Mouse (Mus musculus): ENCODE results near the gene Gli1. TPM values are rescaled to one million over a fixed set of nuclear protein-coding genes. Genes with fewer than 3 reads are reported as not detected.

Gene Gli1
- polyA plus RNA-seq, 1 experiment from 2014 or later, result 16.1 TPM

- 83% methylated on average over 8 of the region's 8 CpGs for WGBS
- H3K9me3 ChIP-seq (replicated peaks), result no peaks in the 10 kb centered on the region
- no peak overlapping the region for H3K4me2 ChIP-seq (replicated peaks)
- H3K4me3 ChIP-seq (replicated peaks), result no peak overlapping the region
- peaks cover 100% of the 10 kb centered on the region for H3K36me3 ChIP-seq
- no peak overlapping the region for H3K27ac ChIP-seq (replicated peaks)
- peaks cover 19% of the 10 kb centered on the region for H3K4me1 ChIP-seq
- no peak for ATAC-seq (ENCODE audit: insufficient number of reproducible peaks, low FRiP score, low TSS enrichment, low read depth)
- no peaks in the 10 kb centered on the region for H3K27me3 ChIP-seq
- H3K9ac ChIP-seq, result no peak overlapping the region
Measured at GRCm38 (mm10) chr10:127281316-127281715, 60.5 kb downstream of the Gli1 start.

Other genes starting within 250 kb of the Gli1 start
- gene Os9, start 220.8 kb downstream of the Gli1 start, polyA plus RNA-seq (2015; fragmentation: Nextera tagmentation; extraction: Ambion mirVana), result 101 TPM in 2 replicates
- gene B4galnt1, start 176.7 kb downstream of the Gli1 start, polyA plus RNA-seq (2015; fragmentation: Nextera tagmentation; extraction: Ambion mirVana), result 11.0 and 12.7 TPM in 2 replicates
- 1.6 and 1.9 TPM in 2 replicates for gene Slc26a10, start 161.3 kb downstream of the Gli1 start, polyA plus RNA-seq (2015; fragmentation: Nextera tagmentation; extraction: Ambion mirVana)
- gene Arhgef25, start 151.9 kb downstream of the Gli1 start, polyA plus RNA-seq (2015; fragmentation: Nextera tagmentation; extraction: Ambion mirVana), result 116 TPM in 2 replicates
- gene Dtx3, start 146.2 kb downstream of the Gli1 start, polyA plus RNA-seq (2015; fragmentation: Nextera tagmentation; extraction: Ambion mirVana), result 152 and 179 TPM in 2 replicates
- 31.0 and 31.3 TPM in 2 replicates for gene Pip4k2c, start 130.4 kb downstream of the Gli1 start, polyA plus RNA-seq (2015; fragmentation: Nextera tagmentation; extraction: Ambion mirVana)
- 6.9 and 7.6 TPM in 2 replicates for gene Kif5a, start 78.6 kb downstream of the Gli1 start, polyA plus RNA-seq (2015; fragmentation: Nextera tagmentation; extraction: Ambion mirVana)
- 206 and 212 TPM in 2 replicates for gene Dctn2, start 75.6 kb downstream of the Gli1 start, polyA plus RNA-seq (2015; fragmentation: Nextera tagmentation; extraction: Ambion mirVana)
- 19.6 and 20.8 TPM in 2 replicates for gene Mbd6, start 53.0 kb downstream of the Gli1 start, polyA plus RNA-seq (2015; fragmentation: Nextera tagmentation; extraction: Ambion mirVana)
- 101 and 105 TPM in 2 replicates for gene Mars, start 30.2 kb downstream of the Gli1 start, polyA plus RNA-seq (2015; fragmentation: Nextera tagmentation; extraction: Ambion mirVana)
- gene Arhgap9, start 20.0 kb downstream of the Gli1 start, polyA plus RNA-seq (2015; fragmentation: Nextera tagmentation; extraction: Ambion mirVana), result 5.1 and 5.2 TPM in 2 replicates
- gene Inhbe, start 12.4 kb upstream of the Gli1 start, polyA plus RNA-seq (2015; fragmentation: Nextera tagmentation; extraction: Ambion mirVana), result 0.05 and 0.07 TPM in 2 replicates
- 0.12 TPM in 1 of 2 replicates, not detected in the other for gene Inhbc, start 28.5 kb upstream of the Gli1 start, polyA plus RNA-seq (2015; fragmentation: Nextera tagmentation; extraction: Ambion mirVana)
- gene R3hdm2, start 38.4 kb upstream of the Gli1 start, polyA plus RNA-seq (2015; fragmentation: Nextera tagmentation; extraction: Ambion mirVana), result 40.0 and 40.1 TPM in 2 replicates
- 22.7 and 26.0 TPM in 2 replicates for gene Stac3, start 159.7 kb upstream of the Gli1 start, polyA plus RNA-seq (2015; fragmentation: Nextera tagmentation; extraction: Ambion mirVana)
- 272 and 311 TPM in 2 replicates for gene Ndufa4l2, start 173.0 kb upstream of the Gli1 start, polyA plus RNA-seq (2015; fragmentation: Nextera tagmentation; extraction: Ambion mirVana)
- gene Shmt2, start 180.5 kb upstream of the Gli1 start, polyA plus RNA-seq (2015; fragmentation: Nextera tagmentation; extraction: Ambion mirVana), result 106 and 116 TPM in 2 replicates
- gene Nxph4, start 192.6 kb upstream of the Gli1 start, polyA plus RNA-seq (2015; fragmentation: Nextera tagmentation; extraction: Ambion mirVana), result 8.0 and 9.2 TPM in 2 replicates

Data from embryonic facial prominence, embryonic 15.5 days (tissue).